Comparison of ENCODE assay signal across 18 mouse cellular contexts in the genomic region with DNA sequence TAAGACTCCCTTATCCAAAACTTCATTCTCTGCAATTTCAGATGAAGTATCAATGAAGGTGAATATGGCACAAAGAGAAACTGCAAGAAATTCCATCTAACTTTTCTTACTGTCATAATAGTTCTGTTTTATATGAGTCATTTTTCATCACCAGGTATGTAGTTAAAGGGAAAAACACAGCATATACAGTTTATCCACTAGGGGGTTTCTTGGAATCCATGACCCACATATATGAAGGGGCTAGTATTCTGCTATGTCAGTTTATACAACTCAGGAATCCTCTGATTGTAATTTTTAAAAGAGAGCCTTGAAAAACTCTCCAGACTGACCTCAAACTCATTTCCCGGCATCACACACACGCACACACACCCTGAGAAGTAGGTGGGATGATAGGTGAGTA. TPM values are rescaled to one million over a fixed set of nuclear protein-coding genes. Genes with fewer than 3 reads are reported as not detected.
DNase-seq lines count a peak whose midpoint lies in the region; ATAC-seq and TF ChIP-seq lines count a peak whose summit lies in the region.
"Had no signal": no experiment of that assay in that cellular context is flagged by ENCODE, and none has a peak within 500 bp of the region (broad histone marks: within the 10 kb centered on the region; RNA-seq: fewer than 3 reads in every experiment).

No protein-coding gene starts in this region.

- H3K9me3 ChIP-seq in heart, embryonic 12.5 days (replicated peaks), result no peaks in the 10 kb centered on the region
- H3K9me3 ChIP-seq in liver, embryonic 14.5 days (ENCODE audit: control insufficient read depth, low read length), result no peaks in the 10 kb centered on the region
- H3K9me3 ChIP-seq: embryonic facial prominence, embryonic 13.5 days; hindbrain, embryonic 12.5 days; limb, embryonic 12.5 days; midbrain, embryonic 12.5 days had no signal

- H3K9ac ChIP-seq in heart, embryonic 12.5 days, result no peak overlapping the region
- H3K9ac ChIP-seq in liver, embryonic 14.5 days (replicated peaks), result no peak overlapping the region
- H3K9ac ChIP-seq: embryonic facial prominence, embryonic 13.5 days; hindbrain, embryonic 12.5 days; limb, embryonic 12.5 days; midbrain, embryonic 12.5 days had no signal

- no peaks in the 10 kb centered on the region for H3K36me3 ChIP-seq in heart, embryonic 12.5 days
- no peaks in the 10 kb centered on the region for H3K36me3 ChIP-seq in liver, embryonic 14.5 days (replicated peaks; ENCODE audit: control insufficient read depth, insufficient read depth, low read depth)
- H3K36me3 ChIP-seq: embryonic facial prominence, embryonic 13.5 days; hindbrain, embryonic 12.5 days; limb, embryonic 12.5 days; midbrain, embryonic 12.5 days had no signal

- no peak overlapping the region for H3K4me2 ChIP-seq in heart, embryonic 12.5 days
- H3K4me2 ChIP-seq in liver, embryonic 14.5 days (ENCODE audit: low read depth), result no peak overlapping the region
- H3K4me2 ChIP-seq: embryonic facial prominence, embryonic 13.5 days; heart, embryonic 11.5 days; hindbrain, embryonic 12.5 days; limb, embryonic 12.5 days; midbrain, embryonic 12.5 days had no signal

- H3K27ac ChIP-seq in heart, embryonic 12.5 days (ENCODE audit: poor library complexity, severe bottlenecking), result no peak overlapping the region
- H3K27ac ChIP-seq in liver, embryonic 14.5 days, result no peak overlapping the region
- no peak overlapping the region for H3K27ac ChIP-seq in brown adipose tissue, adult 24 weeks (replicated peaks; ENCODE audit: low read depth, low read length)
- H3K27ac ChIP-seq: embryonic facial prominence, embryonic 13.5 days; hindbrain, embryonic 12.5 days; limb, embryonic 12.5 days; midbrain, embryonic 12.5 days had no signal

- no peak for TF ChIP-seq EP300 in liver, embryonic 14.5 days (IDR thresholded peaks at IDR 0.05; ENCODE audit: low read depth)

- no peak for ATAC-seq in heart, embryonic 12.5 days (ENCODE audit: insufficient number of reproducible peaks, low FRiP score)
- no peak for ATAC-seq in liver, embryonic 14.5 days (ENCODE audit: insufficient read depth)
- ATAC-seq in frontal cortex, adult (ENCODE audit: low TSS enrichment), result no peak

- intact Hi-C loops in heart, postnatal 25 days (cut with DNase I), result no loop called here

- 84% methylated on average over 2 of the region's 2 CpGs for WGBS in heart, embryonic 12.5 days
- WGBS in liver, embryonic 14.5 days (ENCODE audit: insufficient replicate concordance), result 80% methylated on average over 2 of the region's 2 CpGs

- DNase-seq in heart, postnatal 25 days (ENCODE audit: low spot score), result no peak
- DNase-seq in liver, embryonic 14.5 days (ENCODE audit: low read depth in 3 of 3, low spot score in 3 of 3), result no peak
- no peak for DNase-seq in liver
- DNase-seq in retina, embryonic 14.5 days (ENCODE audit: low spot score), result peak; percentile 32
- no peak for DNase-seq in adrenal gland, adult (ENCODE audit: inconsistent age in 2 of 2, low spot score in 1 of 2)
- DNase-seq: cerebellum, adult 18-20 months; kidney, adult 9 months; lung, postnatal 14 days; right cerebral cortex, postnatal 14 days; thymus, adult 18-20 months had no signal

- H3K4me3 ChIP-seq in heart, embryonic 12.5 days, result 0 out of 2 replicates have a peak overlapping the region, but pooled peaks have one; percentile 2
- H3K4me3 ChIP-seq in liver, embryonic 14.5 days (ENCODE audit: insufficient read depth in 1 of 2, low read depth in 2 of 2, low read length in 2 of 2), result no peak overlapping the region
- H3K4me3 ChIP-seq in brown adipose tissue, adult 24 weeks (ENCODE audit: insufficient read depth, low read depth, low read length), result peak overlapping the region; percentile 29
- H3K4me3 ChIP-seq: embryonic facial prominence, embryonic 13.5 days; hindbrain, embryonic 12.5 days; limb, embryonic 12.5 days; midbrain, embryonic 12.5 days had no signal

- H3K27me3 ChIP-seq in heart, embryonic 12.5 days (replicated peaks), result 0 out of 2 replicates have a peak, but pooled peaks cover 5% of the 10 kb centered on the region
- peaks cover 7% of the 10 kb centered on the region; the same call in 1 of the 2 replicates for H3K27me3 ChIP-seq in liver, embryonic 14.5 days (ENCODE audit: control insufficient read depth, insufficient read depth, low read length)
- H3K27me3 ChIP-seq: embryonic facial prominence, embryonic 13.5 days had no signal

- peaks cover 24% of the 10 kb centered on the region for H3K4me1 ChIP-seq in heart, embryonic 12.5 days (replicated peaks)
- H3K4me1 ChIP-seq in liver, embryonic 14.5 days (replicated peaks; ENCODE audit: control insufficient read depth in 2 of 2, insufficient read depth in 2 of 2, low read length in 1 of 2), result peaks cover 8 to 17% of the 10 kb centered on the region in 2 experiments
- peaks cover 7% of the 10 kb centered on the region for H3K4me1 ChIP-seq in brown adipose tissue, adult 24 weeks (ENCODE audit: control insufficient read depth, insufficient read depth, insufficient read length, low read length)

- peak; percentile 9; the same call in 1 of the 2 replicates for TF ChIP-seq CTCF in liver, embryonic 14.5 days (IDR thresholded peaks at IDR 0.05; ENCODE audit: low read depth)

RNA-seq across cellular contexts. Expression of a gene that starts 2.1 kb away (rescaled TPM):
- 11.3 and 13.3 TPM in 2 replicates for polyA plus RNA-seq in heart, embryonic 12.5 days (2016; fragmentation: Nextera tagmentation; extraction: Ambion mirVana)
- total RNA-seq in heart, postnatal 25 days (2021), result 10 to 100 TPM in 1 of 2 experiments, 1 to 10 TPM in 1; 8.7 to 10.9 TPM
- polyA plus RNA-seq in liver, embryonic 14.5 days (2012; rRNA removed), result 3.3 TPM in 2 replicates
- 6.8 and 7.5 TPM in 2 replicates for polyA plus RNA-seq in liver, embryonic 14.5 days (2014; fragmentation: Nextera tagmentation; extraction: Ambion mirVana)
- 2.5 and 3.0 TPM in 2 replicates for polyA plus RNA-seq in brown adipose tissue, adult 24 weeks (2012; ENCODE audit: insufficient read depth, insufficient read length, missing spikeins)

RNA-seq across cellular contexts. Expression of a gene that starts 32.3 kb away (rescaled TPM):
- 99.1 and 101 TPM in 2 replicates for polyA plus RNA-seq in heart, embryonic 12.5 days (2016; fragmentation: Nextera tagmentation; extraction: Ambion mirVana)
- 10 to 100 TPM; 14.7 to 14.8 TPM for total RNA-seq in heart, postnatal 25 days (2021)
- polyA plus RNA-seq in liver, embryonic 14.5 days (2012; rRNA removed), result 5.3 and 5.5 TPM in 2 replicates
- polyA plus RNA-seq in liver, embryonic 14.5 days (2014; fragmentation: Nextera tagmentation; extraction: Ambion mirVana), result 7.3 and 9.5 TPM in 2 replicates
- 2.3 and 2.7 TPM in 2 replicates for polyA plus RNA-seq in brown adipose tissue, adult 24 weeks (2012; ENCODE audit: insufficient read depth, insufficient read length, missing spikeins)

Comparison
In these comparisons a context has a peak if more than half of its experiments do, and no peak if none do; other contexts are left out.
1. H3K4me3 ChIP-seq: peak in heart, embryonic 12.5 days (single experiment) and brown adipose tissue, adult 24 weeks (single experiment); none in liver, embryonic 14.5 days (0 of 2).